Mouse (Mus musculus) inflammation-experienced regulatory T-cells, adult 16 weeks (primary cell): ENCODE measurements around the gene 1810024B03Rik. TPM values are rescaled to one million over a fixed set of nuclear protein-coding genes. Genes with fewer than 3 reads are reported as not detected.

Experiments
- polyA plus RNA-seq: library from polyadenylated mRNA; unstranded; fragments of 100-300 nt; shearing (Covaris generic); gene quantifications from one replicate; pipeline ENCODE4 v1.2.1, GENCODE M21; 2017

Gene 1810024B03Rik
- 1.0 TPM for polyA plus RNA-seq

GRCm38 (mm10) chr2:127207547-127208451 lies at the start of gene 1810024B03Rik, which contains the start of gene Snrnp200:
Gene 1810024B03Rik (minus strand): TSS chr2:127208280.
Gene Snrnp200 (plus strand): TSS chr2:127208386.

GRCm38 (mm10) chr2:127247592-127248333 lies 39.7 kb upstream of the 1810024B03Rik start, which contains the start of the genes Ciao1 and Tmem127:
Gene Ciao1 (minus strand): TSS chr2:127247816.
Gene Tmem127 (plus strand): TSS chr2:127247908.

GRCm38 (mm10) chr2:127143158-127144063 lies 64.7 kb downstream of the 1810024B03Rik start, which contains the start of gene Itpripl1:
Gene Itpripl1 (minus strand): TSS chr2:127143442.

Other genes with a start within 250 kb of the 1810024B03Rik start
- gene Ap4e1, start 199.6 kb downstream of the 1810024B03Rik start, polyA plus RNA-seq, result 22.7 TPM
- 78.6 TPM for gene Blvra, start 137.6 kb downstream of the 1810024B03Rik start, polyA plus RNA-seq
- gene Ncaph, start 74.3 kb downstream of the 1810024B03Rik start, polyA plus RNA-seq, result 8.9 TPM
- gene Itpripl1, start 64.8 kb downstream of the 1810024B03Rik start, polyA plus RNA-seq, result 8.5 TPM
- gene Snrnp200, start 106 bp upstream of the 1810024B03Rik start, polyA plus RNA-seq, result 128 TPM
- 101 TPM for gene Ciao1, start 39.5 kb upstream of the 1810024B03Rik start, polyA plus RNA-seq
- 36.1 TPM for gene Tmem127, start 39.6 kb upstream of the 1810024B03Rik start, polyA plus RNA-seq
- 35.1 TPM for gene Stard7, start 61.9 kb upstream of the 1810024B03Rik start, polyA plus RNA-seq
- 9.9 TPM for gene Dusp2, start 127.9 kb upstream of the 1810024B03Rik start, polyA plus RNA-seq
- 0.56 TPM for gene Astl, start 130.4 kb upstream of the 1810024B03Rik start, polyA plus RNA-seq
- not detected for gene Adra2b, start 154.9 kb upstream of the 1810024B03Rik start, polyA plus RNA-seq
- gene Gpat2, start 216.9 kb upstream of the 1810024B03Rik start, polyA plus RNA-seq, result 0.90 TPM
- 36.1 TPM for gene Fahd2a, start 236.3 kb upstream of the 1810024B03Rik start, polyA plus RNA-seq